Mouse (Mus musculus) adrenal gland, postnatal 25 days (tissue): ENCODE data around the gene Tagap. TPM values are rescaled to one million over a fixed set of nuclear protein-coding genes. Genes with fewer than 3 reads are reported as not detected.
"Not testable (repeated sequence)": the region's sequence is repeated elsewhere in the genome, so short reads cannot be mapped to it uniquely, and the experiment has no call there.

Experiments used
- DNase-seq: peaks from one replicate; pipeline ENCODE4 v3.0.0; 2021; ENCODE audit warnings: mixed read lengths
- total RNA-seq: library from RNA; stranded (reverse); gene quantifications from 2 replicates; pipeline ENCODE4 v1.2.3, GENCODE M21; 2021

Tagap gene
- total RNA-seq, 1 experiment from 2014 or later: 6.6 TPM

GRCm38 (mm10) chr17:7968490-7968889, 42.7 kb downstream of the Tagap start:
- not testable (repeated sequence) for DNase-seq

GRCm38 (mm10) chr17:7969782-7970181, 44.0 kb downstream of the Tagap start:
- not testable (repeated sequence) for DNase-seq

- not testable (repeated sequence) for DNase-seq
These were observed 57.7 kb downstream of the Tagap start for GRCm38 (mm10) chr17:7983484-7983883.

Other genes with a start within 250 kb of the Tagap start
- gene Fndc1, start 98.7 kb upstream of the Tagap start, total RNA-seq: 4.8 and 5.6 TPM in 2 replicates
- 48.7 and 52.1 TPM in 2 replicates for gene Rsph3a, start 19.6 kb downstream of the Tagap start, total RNA-seq
- gene Gm49673, start 221.8 kb downstream of the Tagap start, total RNA-seq: 0.24 and 1.8 TPM in 2 replicates
- 54.1 and 69.7 TPM in 2 replicates for gene Rnaset2a, start 222.1 kb downstream of the Tagap start, total RNA-seq
- gene Fgfr1op, start 239.5 kb downstream of the Tagap start, total RNA-seq: 27.9 and 29.6 TPM in 2 replicates